Mouse (Mus musculus): Measurements from ENCODE around the gene Snx22. TPM values are rescaled to one million over a fixed set of nuclear protein-coding genes. Genes with fewer than 3 reads are reported as not detected.

Gene Snx22
- polyA plus RNA-seq, 1 experiment: 9.2 TPM

GRCm38 (mm10) chr9:66066791-66067190 lies 2.7 kb downstream of the Snx22 start:
- H3K27ac ChIP-seq (ENCODE audit: control insufficient read depth, insufficient read depth, low read length): no peak overlapping the region
- H3K27me3 ChIP-seq (ENCODE audit: control insufficient read depth, insufficient read depth, low read length): peaks cover 18% of the 10 kb centered on the region
- DNase-seq: no peak
- H3K4me1 ChIP-seq (replicated peaks; ENCODE audit: control insufficient read depth, insufficient read depth, low read length): peaks cover 10% of the 10 kb centered on the region
- TF ChIP-seq POLR2A (IDR thresholded peaks at IDR 0.05; ENCODE audit: control insufficient read depth, extremely low read depth, insufficient read depth, low read length, poor library complexity): no peak
- no peak for TF ChIP-seq CTCF (IDR thresholded peaks at IDR 0.05; ENCODE audit: borderline replicate concordance, control insufficient read depth, extremely low read depth, insufficient read depth, low read length, poor library complexity)
- H3K36me3 ChIP-seq (ENCODE audit: control insufficient read depth, insufficient read depth, low read length): peaks cover 23% of the 10 kb centered on the region
- WGBS: 97% methylated on average over 3 of the region's 3 CpGs
- no peak overlapping the region for H3K4me3 ChIP-seq (ENCODE audit: control insufficient read depth, insufficient read depth, low read length)

GRCm38 (mm10) chr9:66064316-66064715 lies 5.2 kb downstream of the Snx22 start:
- Histone ChIP-seq H3K27ac (ENCODE audit: control insufficient read depth, insufficient read depth, low read length) (no peak overlapping the region), H3K4me3 (ENCODE audit: control insufficient read depth, insufficient read depth, low read length) (no peak overlapping the region), H3K36me3 (ENCODE audit: control insufficient read depth, insufficient read depth, low read length) (peaks cover 23% of the 10 kb centered on the region), H3K27me3 (ENCODE audit: control insufficient read depth, insufficient read depth, low read length) (peaks cover 8% of the 10 kb centered on the region; the same call in 1 of the 2 replicates), H3K4me1 (replicated peaks; ENCODE audit: control insufficient read depth, insufficient read depth, low read length) (peaks cover 7% of the 10 kb centered on the region)
- WGBS: 98% methylated on average over 11 of the region's 11 CpGs
- TF ChIP-seq POLR2A (IDR thresholded peaks at IDR 0.05; ENCODE audit: control insufficient read depth, extremely low read depth, insufficient read depth, low read length, poor library complexity) (no peak), CTCF (IDR thresholded peaks at IDR 0.05; ENCODE audit: borderline replicate concordance, control insufficient read depth, extremely low read depth, insufficient read depth, low read length, poor library complexity) (no peak)
- no peak for DNase-seq

- peaks cover 23% of the 10 kb centered on the region for H3K36me3 ChIP-seq (ENCODE audit: control insufficient read depth, insufficient read depth, low read length)
These were observed 6.1 kb downstream of the Snx22 start for GRCm38 (mm10) chr9:66063446-66063845.

GRCm38 (mm10) chr9:66061656-66062055 lies 7.9 kb downstream of the Snx22 start:
- DNase-seq: no peak
- 98% methylated on average over 3 of the region's 3 CpGs for WGBS
- H3K27ac ChIP-seq (ENCODE audit: control insufficient read depth, insufficient read depth, low read length): no peak overlapping the region
- H3K4me1 ChIP-seq (replicated peaks; ENCODE audit: control insufficient read depth, insufficient read depth, low read length): peaks cover 2% of the 10 kb centered on the region; the same call in 1 of the 2 replicates
- H3K4me3 ChIP-seq (ENCODE audit: control insufficient read depth, insufficient read depth, low read length): no peak overlapping the region
- TF ChIP-seq POLR2A (IDR thresholded peaks at IDR 0.05; ENCODE audit: control insufficient read depth, extremely low read depth, insufficient read depth, low read length, poor library complexity) (no peak), CTCF (IDR thresholded peaks at IDR 0.05; ENCODE audit: borderline replicate concordance, control insufficient read depth, extremely low read depth, insufficient read depth, low read length, poor library complexity) (no peak)
- peaks cover 23% of the 10 kb centered on the region for H3K36me3 ChIP-seq (ENCODE audit: control insufficient read depth, insufficient read depth, low read length)
- H3K27me3 ChIP-seq (ENCODE audit: control insufficient read depth, insufficient read depth, low read length): no peaks in the 10 kb centered on the region

More at GRCm38 (mm10) chr9:66063446-66063845, 6.1 kb downstream of the Snx22 start:
- peaks cover 2% of the 10 kb centered on the region; the same call in 1 of the 2 replicates for H3K4me1 ChIP-seq (replicated peaks; ENCODE audit: control insufficient read depth, insufficient read depth, low read length)
- H3K27ac ChIP-seq (ENCODE audit: control insufficient read depth, insufficient read depth, low read length): no peak overlapping the region
- no peaks in the 10 kb centered on the region; the same call in 1 of the 2 replicates for H3K27me3 ChIP-seq (ENCODE audit: control insufficient read depth, insufficient read depth, low read length)
- H3K4me3 ChIP-seq (ENCODE audit: control insufficient read depth, insufficient read depth, low read length): no peak overlapping the region
- TF ChIP-seq POLR2A (IDR thresholded peaks at IDR 0.05; ENCODE audit: control insufficient read depth, extremely low read depth, insufficient read depth, low read length, poor library complexity) (no peak), CTCF (IDR thresholded peaks at IDR 0.05; ENCODE audit: borderline replicate concordance, control insufficient read depth, extremely low read depth, insufficient read depth, low read length, poor library complexity) (no peak)
- no peak for DNase-seq
- 94% methylated on average over 3 of the region's 3 CpGs for WGBS

GRCm38 (mm10) chr9:66060986-66061385 lies 8.5 kb downstream of the Snx22 start:
- H3K27ac ChIP-seq (ENCODE audit: control insufficient read depth, insufficient read depth, low read length): no peak overlapping the region
- H3K27me3 ChIP-seq (ENCODE audit: control insufficient read depth, insufficient read depth, low read length): no peaks in the 10 kb centered on the region
- no peak for DNase-seq
- no peak for TF ChIP-seq POLR2A (IDR thresholded peaks at IDR 0.05; ENCODE audit: control insufficient read depth, extremely low read depth, insufficient read depth, low read length, poor library complexity)
- no peak for TF ChIP-seq CTCF (IDR thresholded peaks at IDR 0.05; ENCODE audit: borderline replicate concordance, control insufficient read depth, extremely low read depth, insufficient read depth, low read length, poor library complexity)
- H3K36me3 ChIP-seq (ENCODE audit: control insufficient read depth, insufficient read depth, low read length): peaks cover 20% of the 10 kb centered on the region
- no peak overlapping the region for H3K4me3 ChIP-seq (ENCODE audit: control insufficient read depth, insufficient read depth, low read length)
- WGBS: 61% methylated on average over 4 of the region's 4 CpGs
- peaks cover 2% of the 10 kb centered on the region; the same call in 1 of the 2 replicates for H3K4me1 ChIP-seq (replicated peaks; ENCODE audit: control insufficient read depth, insufficient read depth, low read length)

- TF ChIP-seq CTCF (IDR thresholded peaks at IDR 0.05; ENCODE audit: borderline replicate concordance, control insufficient read depth, extremely low read depth, insufficient read depth, low read length, poor library complexity) (no peak), POLR2A (IDR thresholded peaks at IDR 0.05; ENCODE audit: control insufficient read depth, extremely low read depth, insufficient read depth, low read length, poor library complexity) (no peak)
- no peak overlapping the region for H3K27ac ChIP-seq (ENCODE audit: control insufficient read depth, insufficient read depth, low read length)
- H3K4me3 ChIP-seq (ENCODE audit: control insufficient read depth, insufficient read depth, low read length): peak overlapping the region; percentile 52
- no peaks in the 10 kb centered on the region for H3K27me3 ChIP-seq (ENCODE audit: control insufficient read depth, insufficient read depth, low read length)
- H3K4me1 ChIP-seq (replicated peaks; ENCODE audit: control insufficient read depth, insufficient read depth, low read length): peaks cover 2% of the 10 kb centered on the region; the same call in 1 of the 2 replicates
- WGBS: under 1% methylated on average over 20 of the region's 20 CpGs
- DNase-seq: no peak
- peaks cover 18% of the 10 kb centered on the region for H3K36me3 ChIP-seq (ENCODE audit: control insufficient read depth, insufficient read depth, low read length)
These were observed 9.2 kb downstream of the Snx22 start for GRCm38 (mm10) chr9:66060308-66060647.

All from thymus, adult 2 months (tissue).